Mouse (Mus musculus) left cerebral cortex, postnatal 25 days (tissue): ENCODE measurements around the gene Slc27a5. TPM values are rescaled to one million over a fixed set of nuclear protein-coding genes. Genes with fewer than 3 reads are reported as not detected.

ENCODE experiments used
- DNase-seq, 2 experiments: peaks; one replicate each; pipeline ENCODE4 v3.0.0; 2022; ENCODE audit warnings: low spot score in 2 of 2, mixed read lengths in 1 of 2
- intact Hi-C: fragments of 180-260 bp; cut with DNase I; formaldehyde crosslinking; loops from one replicate; pipeline ENCODE4 v1.15.1; 2025
- total RNA-seq, 2 experiments: library from RNA; stranded (reverse); gene quantifications; 2 replicates each; pipeline ENCODE4 v1.2.3; 2021

Gene Slc27a5
- total RNA-seq, 2 experiments from 2014 or later = not detected

GRCm38 (mm10) chr7:12997230-12997629 lies 762 bp downstream of the Slc27a5 start:
- intact Hi-C loops = no loop called here
- no peak for DNase-seq

GRCm38 (mm10) chr7:12995862-12996261 lies 2.1 kb downstream of the Slc27a5 start:
- DNase-seq = no peak
- intact Hi-C loops = no loop called here

DNA sequence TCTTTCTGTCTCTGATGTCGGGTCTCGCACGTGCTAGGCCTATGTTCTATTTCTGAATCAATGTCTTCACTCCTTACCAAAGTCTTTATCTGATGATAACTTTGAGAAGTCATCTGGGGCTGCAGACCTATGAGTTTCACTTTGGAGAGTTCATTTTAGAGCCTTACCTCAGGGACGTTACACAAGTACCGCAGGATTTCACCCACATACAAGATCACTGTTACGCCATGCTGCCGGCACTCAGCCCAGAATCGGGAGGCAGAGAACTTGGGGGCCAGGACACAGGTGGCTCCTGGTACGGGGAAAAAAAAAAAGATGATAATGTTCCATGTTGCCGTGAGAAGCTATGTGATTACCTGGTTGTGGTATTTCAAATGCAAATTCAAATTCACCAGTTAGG lies 4.8 kb downstream of the Slc27a5 start:
- no peak for DNase-seq
- intact Hi-C loops = no loop called here

DNA sequence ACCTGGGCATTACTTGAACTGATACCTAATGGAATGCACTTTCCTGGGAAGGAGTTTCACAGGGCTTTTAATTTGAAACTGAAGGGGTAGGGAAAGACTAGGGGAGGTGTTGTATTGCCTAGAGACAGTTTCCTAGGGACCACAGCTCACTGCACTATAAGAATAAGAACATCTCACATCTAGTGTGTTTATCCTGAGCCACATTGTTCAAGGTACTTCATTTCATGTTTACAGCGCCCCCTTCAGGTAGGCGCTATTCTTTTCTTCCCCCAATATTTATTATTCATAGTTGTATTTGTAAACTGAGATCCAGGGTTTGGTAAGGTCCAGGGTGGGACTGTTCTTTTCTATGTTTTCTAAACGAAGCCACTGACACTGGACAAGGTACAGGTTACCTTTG lies 5.8 kb downstream of the Slc27a5 start:
- intact Hi-C loops = no loop called here
- DNase-seq = no peak

- DNase-seq = no peak
These were observed 10.4 kb downstream of the Slc27a5 start for GRCm38 (mm10) chr7:12987409-12988189.

DNA sequence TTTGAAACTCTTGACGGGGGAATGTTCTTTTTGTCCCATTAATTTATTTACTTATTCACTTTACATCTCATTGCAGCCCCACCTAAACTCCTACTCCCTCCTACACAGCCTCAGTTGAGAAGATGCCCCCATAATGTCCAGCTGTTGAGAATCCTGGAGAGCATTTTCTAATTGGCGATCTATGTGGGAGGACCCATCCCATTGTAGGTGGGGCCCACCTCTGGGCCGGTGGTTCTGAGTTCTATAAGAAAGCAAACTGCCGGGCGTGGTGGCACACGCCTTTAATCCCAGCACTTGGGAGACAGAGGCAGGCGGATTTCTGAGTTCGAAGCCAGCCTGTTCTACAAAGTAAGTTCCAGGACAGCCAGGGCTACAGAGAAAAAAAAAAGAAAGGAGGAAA lies 11.1 kb downstream of the Slc27a5 start:
- intact Hi-C loops = no loop called here
- DNase-seq = no peak

More at GRCm38 (mm10) chr7:12987409-12988189, 10.4 kb downstream of the Slc27a5 start:
- intact Hi-C loops = no loop called here

DNA sequence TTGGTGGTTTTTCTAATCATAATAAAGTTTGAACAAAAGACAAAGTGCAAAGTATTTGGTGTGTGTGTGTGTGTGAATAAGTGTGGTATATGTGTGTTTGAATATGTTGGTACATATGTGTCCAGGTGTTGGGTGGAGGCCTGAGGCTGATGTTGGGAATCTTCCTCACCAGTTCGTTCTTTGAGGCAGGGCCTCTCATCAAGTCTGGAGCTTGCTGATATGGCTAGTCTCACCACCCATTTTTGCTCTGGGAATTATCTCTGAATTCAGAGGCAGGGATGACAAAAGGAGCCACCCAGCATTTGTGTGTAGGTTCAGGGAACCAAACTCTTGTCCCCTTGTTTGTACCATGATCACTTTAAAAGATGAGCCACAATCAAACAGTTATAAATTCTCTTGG lies 12.3 kb downstream of the Slc27a5 start:
- intact Hi-C loops = no loop called here
- DNase-seq = no peak

GRCm38 (mm10) chr7:12980291-12980690 lies 17.7 kb downstream of the Slc27a5 start:
- DNase-seq = no peak
- intact Hi-C loops = no loop called here

DNA sequence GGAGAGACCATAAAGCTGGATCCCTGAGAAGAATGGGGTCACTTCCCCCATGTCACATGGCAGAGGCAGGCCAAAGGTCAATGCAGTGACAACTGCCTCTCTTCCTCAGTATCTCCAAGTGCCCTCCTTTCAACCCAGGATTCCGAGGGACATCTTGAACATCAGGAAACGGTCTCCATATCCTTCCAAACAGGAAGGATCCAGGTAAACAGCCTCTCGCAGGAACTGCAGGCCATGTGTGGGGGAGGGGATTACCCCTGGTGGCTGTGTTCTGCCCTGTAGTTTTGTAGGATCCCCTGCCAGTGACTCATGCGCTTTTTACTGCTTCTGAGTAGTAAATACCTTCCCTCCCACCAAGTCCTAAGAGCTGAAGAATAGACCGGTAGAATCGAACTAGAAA lies 18.2 kb downstream of the Slc27a5 start:
- DNase-seq = no peak
- intact Hi-C loops = loop anchor here (2.0 to 5.0 kb wide), 3 partner anchors 15 to 58 kb away; partner anchors contain the start of genes Ube2m and Zfp324

GRCm38 (mm10) chr7:12978931-12979722 lies 18.9 kb downstream of the Slc27a5 start:
- intact Hi-C loops = loop anchor here (2.0 to 5.0 kb wide), 3 partner anchors 14 to 58 kb away; partner anchors contain the start of genes Ube2m and Zfp324
- DNase-seq = no peak

DNA sequence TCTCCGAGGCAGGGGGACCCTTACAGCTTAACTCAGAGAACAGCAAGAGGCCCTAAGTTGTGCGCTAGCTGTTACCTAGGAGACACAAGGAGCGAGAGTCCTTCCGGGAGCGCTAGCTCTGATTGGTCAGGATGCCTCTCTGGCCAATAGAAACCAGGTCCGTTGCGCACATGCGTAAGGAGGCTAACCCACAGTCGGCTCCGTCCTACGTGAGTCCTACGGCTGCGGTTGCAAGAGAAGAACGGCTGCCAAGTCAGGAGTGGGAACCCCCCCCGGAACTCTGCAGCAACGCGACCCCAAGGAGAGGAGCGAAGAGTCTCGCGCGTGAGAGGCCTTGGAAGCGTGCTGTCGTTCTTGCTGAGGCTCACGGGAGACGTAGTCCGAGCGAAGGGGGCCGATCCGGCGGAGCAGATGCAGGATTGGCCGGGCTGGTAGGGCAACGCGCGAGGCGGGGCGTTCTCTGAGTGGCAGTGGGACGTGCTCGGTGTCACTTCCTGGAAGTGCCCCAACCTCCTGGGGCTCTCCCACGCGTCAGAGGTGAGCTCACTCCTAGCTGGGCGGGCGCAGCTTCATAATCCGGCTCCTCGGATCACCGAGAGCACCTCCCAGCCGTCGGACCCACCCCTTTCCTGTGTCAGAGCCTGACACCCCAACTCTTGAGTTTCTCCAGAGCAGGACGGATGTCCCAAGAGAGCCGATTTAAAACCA lies 20.2 kb downstream of the Slc27a5 start, which contains the start of gene Zfp446:
Gene Zfp446 (plus strand): TSS at position 167 of the 708 bp plus-strand sequence.
- peak; percentile 100 for DNase-seq
- intact Hi-C loops = loop anchor here (2.0 to 5.0 kb wide), 3 partner anchors 13 to 59 kb away; partner anchors contain the start of genes Ube2m and Zfp324

DNA sequence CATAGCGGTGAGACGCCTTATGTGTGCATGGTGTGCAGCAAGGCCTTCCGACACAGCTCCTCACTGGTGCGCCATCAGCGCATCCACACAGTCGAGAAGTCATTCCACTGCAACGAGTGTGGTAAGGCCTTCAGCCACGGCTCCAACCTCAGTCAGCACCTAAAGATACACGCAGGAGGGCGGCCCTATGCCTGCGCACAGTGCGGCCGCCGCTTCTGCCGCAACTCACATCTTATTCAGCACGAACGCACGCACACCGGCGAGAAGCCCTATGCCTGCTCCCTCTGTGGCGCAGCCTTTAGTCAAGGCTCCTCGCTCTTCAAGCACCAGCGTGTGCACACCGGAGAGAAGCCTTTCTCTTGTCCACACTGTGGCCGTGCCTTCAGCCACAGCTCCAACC lies 27.1 kb downstream of the Slc27a5 start:
- no peak for DNase-seq

GRCm38 (mm10) chr7:12966104-12966845 lies 31.7 kb downstream of the Slc27a5 start:
- no peak for DNase-seq
- intact Hi-C loops = loop anchor here (5.0 kb wide), 1 partner anchor 44 kb away; the partner anchor contains the start of gene Rps5

More for the DNA sequence above, 27.1 kb downstream of the Slc27a5 start:
- intact Hi-C loops = no loop called here

- intact Hi-C loops = loop anchor here (2.0 to 5.0 kb wide), 2 partner anchors 13 to 43 kb away; partner anchors contain the start of gene Rps5
- DNase-seq = peak; percentile 92 to 97
These were observed 32.3 kb downstream of the Slc27a5 start, which contains the start of gene Zfp324 for GRCm38 (mm10) chr7:12965678-12966091. TSS of gene Zfp324 (plus strand) at chr7:12965838.

DNA sequence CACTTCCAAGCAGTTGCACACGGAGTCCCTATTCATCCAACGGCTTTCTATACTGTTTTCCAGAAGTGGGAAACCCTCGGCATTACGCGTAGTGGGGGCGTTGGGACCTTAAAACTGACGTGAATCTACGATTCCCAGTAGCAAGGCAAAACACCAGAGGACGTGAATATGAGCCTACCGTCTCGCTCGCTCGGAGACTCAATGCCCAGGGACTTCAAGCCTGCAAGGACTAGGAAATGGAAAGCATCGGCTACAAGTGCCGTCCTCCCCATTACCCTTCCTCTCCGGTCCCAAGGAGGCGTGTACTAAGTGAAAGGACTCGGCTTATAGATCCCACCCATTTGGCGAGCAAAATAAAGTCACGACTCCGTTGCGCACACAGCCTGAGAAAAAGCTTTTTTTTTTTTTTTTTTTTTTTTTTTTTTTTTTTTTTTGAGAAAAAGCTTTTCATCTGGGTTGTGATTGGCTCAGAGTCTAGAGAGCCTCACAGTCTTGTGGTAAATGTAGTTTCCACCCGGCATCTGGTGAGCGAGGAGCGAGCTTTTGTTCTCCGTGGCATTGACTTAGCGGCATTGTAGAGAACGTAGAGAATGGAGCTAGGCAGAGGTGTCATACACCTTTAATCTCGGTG lies 36.4 kb downstream of the Slc27a5 start:
- intact Hi-C loops = no loop called here
- peak; percentile 46 to 76 for DNase-seq

GRCm38 (mm10) chr7:12959718-12960117 lies 38.3 kb downstream of the Slc27a5 start:
- DNase-seq = no peak
- intact Hi-C loops = no loop called here

DNA sequence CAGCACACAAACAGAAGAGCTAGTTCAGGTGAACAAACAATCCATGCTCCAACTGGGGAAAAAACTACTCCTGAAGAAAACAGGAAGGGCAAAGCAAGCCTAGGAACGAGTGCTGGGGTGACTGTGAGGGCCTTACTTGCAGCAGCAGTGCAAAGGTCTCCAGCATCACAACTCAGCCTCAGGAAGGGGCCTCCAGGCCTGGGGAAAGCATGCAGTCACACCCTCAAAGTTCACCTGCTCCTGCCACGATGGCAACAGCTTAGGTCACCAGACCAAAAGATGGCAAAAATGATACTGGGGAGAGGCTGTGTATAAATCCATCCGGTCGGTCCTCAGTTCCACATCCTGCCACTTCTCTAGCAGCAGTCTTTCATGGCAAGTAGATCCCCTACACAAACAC lies 39.0 kb downstream of the Slc27a5 start:
- DNase-seq = no peak
- intact Hi-C loops = no loop called here

- DNase-seq = no peak
- intact Hi-C loops = no loop called here
These were observed 40.5 kb downstream of the Slc27a5 start for GRCm38 (mm10) chr7:12957511-12957910.
